Mouse (Mus musculus): Measurements from ENCODE around the gene 1700025G04Rik. TPM values are rescaled to one million over a fixed set of nuclear protein-coding genes. Genes with fewer than 3 reads are reported as not detected.
"Not testable (repeated sequence)": the region's sequence is repeated elsewhere in the genome, so short reads cannot be mapped to it uniquely, and the experiment has no call there.

1700025G04Rik gene
- polyA plus RNA-seq, 1 experiment from 2014 or later, result 17.6 TPM

GRCm38 (mm10) chr1:151845252-151845832, 244.6 kb downstream of the 1700025G04Rik start:
- no peaks in the 10 kb centered on the region for H3K9me3 ChIP-seq (replicated peaks)
- no peaks in the 10 kb centered on the region for H3K36me3 ChIP-seq
- no peak for DNase-seq (ENCODE audit: low spot score)
- no peak overlapping the region for H3K27ac ChIP-seq (replicated peaks)
- 86% methylated on average over 17 of the region's 17 CpGs for WGBS
- H3K4me3 ChIP-seq, result no peak overlapping the region
- peaks cover 6% of the 10 kb centered on the region for H3K4me1 ChIP-seq
- no peaks in the 10 kb centered on the region for H3K27me3 ChIP-seq (ENCODE audit: low read depth, poor library complexity, severe bottlenecking)

- not testable (repeated sequence) for H3K4me1 ChIP-seq; H3K4me3 ChIP-seq; DNase-seq (ENCODE audit: low spot score); H3K27ac ChIP-seq (replicated peaks); H3K27me3 ChIP-seq (ENCODE audit: low read depth, poor library complexity, severe bottlenecking); H3K36me3 ChIP-seq; H3K9me3 ChIP-seq (replicated peaks)
- WGBS, result 93% methylated on average over 1 of the region's 1 CpGs
Measured at GRCm38 (mm10) chr1:151840345-151840744, 249.6 kb downstream of the 1700025G04Rik start.

- H3K9me3 ChIP-seq (replicated peaks), result peaks cover 14% of the 10 kb centered on the region; the same call in 1 of the 2 replicates
- no peaks in the 10 kb centered on the region for H3K36me3 ChIP-seq
- H3K4me3 ChIP-seq, result no peak overlapping the region
- no peaks in the 10 kb centered on the region for H3K27me3 ChIP-seq (ENCODE audit: low read depth, poor library complexity, severe bottlenecking)
- H3K4me1 ChIP-seq, result no peaks in the 10 kb centered on the region
- WGBS, result 87% methylated on average over 4 of the region's 4 CpGs
- no peak overlapping the region for H3K27ac ChIP-seq (replicated peaks)
- DNase-seq (ENCODE audit: low spot score), result no peak
Measured at GRCm38 (mm10) chr1:151835261-151835660, 254.7 kb downstream of the 1700025G04Rik start.

GRCm38 (mm10) chr1:151831791-151832190, 258.1 kb downstream of the 1700025G04Rik start:
- WGBS, result 90% methylated on average over 3 of the region's 3 CpGs

GRCm38 (mm10) chr1:151825065-151825464, 264.9 kb downstream of the 1700025G04Rik start:
- Histone ChIP-seq H3K4me3 (no peak overlapping the region), H3K36me3 (peaks cover 2% of the 10 kb centered on the region; the same call in 1 of the 2 replicates), H3K27ac (replicated peaks) (no peak overlapping the region), H3K9me3 (replicated peaks) (no peaks in the 10 kb centered on the region), H3K4me1 (no peaks in the 10 kb centered on the region), H3K27me3 (ENCODE audit: low read depth, poor library complexity, severe bottlenecking) (no peaks in the 10 kb centered on the region)
- DNase-seq (ENCODE audit: low spot score), result no peak
- WGBS, result 91% methylated on average over 7 of the region's 7 CpGs

More at GRCm38 (mm10) chr1:151831791-151832190, 258.1 kb downstream of the 1700025G04Rik start:
- Histone ChIP-seq H3K4me1 (no peaks in the 10 kb centered on the region), H3K4me3 (no peak overlapping the region), H3K36me3 (no peaks in the 10 kb centered on the region), H3K27me3 (ENCODE audit: low read depth, poor library complexity, severe bottlenecking) (no peaks in the 10 kb centered on the region), H3K9me3 (replicated peaks) (peaks cover 14% of the 10 kb centered on the region; the same call in 1 of the 2 replicates), H3K27ac (replicated peaks) (no peak overlapping the region)
- DNase-seq (ENCODE audit: low spot score), result no peak

GRCm38 (mm10) chr1:151820457-151820856, 269.5 kb downstream of the 1700025G04Rik start:
- no peaks in the 10 kb centered on the region for H3K4me1 ChIP-seq
- peak; percentile 47 for DNase-seq (ENCODE audit: low spot score)
- WGBS, result 34% methylated on average over 5 of the region's 5 CpGs
- peaks cover 30% of the 10 kb centered on the region for H3K36me3 ChIP-seq
- H3K4me3 ChIP-seq, result no peak overlapping the region
- no peaks in the 10 kb centered on the region for H3K9me3 ChIP-seq (replicated peaks)
- no peaks in the 10 kb centered on the region for H3K27me3 ChIP-seq (ENCODE audit: low read depth, poor library complexity, severe bottlenecking)
- H3K27ac ChIP-seq (replicated peaks), result no peak overlapping the region

- H3K27ac ChIP-seq (replicated peaks), result no peak overlapping the region
- 91% methylated on average over 7 of the region's 7 CpGs for WGBS
- no peaks in the 10 kb centered on the region for H3K9me3 ChIP-seq (replicated peaks)
- peaks cover 38% of the 10 kb centered on the region for H3K36me3 ChIP-seq
- no peaks in the 10 kb centered on the region for H3K27me3 ChIP-seq (ENCODE audit: low read depth, poor library complexity, severe bottlenecking)
- no peak overlapping the region for H3K4me3 ChIP-seq
- no peak for DNase-seq (ENCODE audit: low spot score)
- H3K4me1 ChIP-seq, result no peaks in the 10 kb centered on the region
Measured at GRCm38 (mm10) chr1:151819190-151819589, 270.7 kb downstream of the 1700025G04Rik start.

GRCm38 (mm10) chr1:151816051-151816450, 273.9 kb downstream of the 1700025G04Rik start:
- Histone ChIP-seq H3K27me3 (ENCODE audit: low read depth, poor library complexity, severe bottlenecking) (no peaks in the 10 kb centered on the region), H3K27ac (replicated peaks) (no peak overlapping the region), H3K36me3 (peaks cover 56% of the 10 kb centered on the region), H3K4me3 (no peak overlapping the region), H3K9me3 (replicated peaks) (no peaks in the 10 kb centered on the region), H3K4me1 (no peaks in the 10 kb centered on the region; the same call in 1 of the 2 replicates)
- WGBS, result 89% methylated on average over 3 of the region's 3 CpGs
- no peak for DNase-seq (ENCODE audit: low spot score)

GRCm38 (mm10) chr1:151812004-151812712, 277.8 kb downstream of the 1700025G04Rik start:
- H3K4me3 ChIP-seq, result no peak overlapping the region
- no peaks in the 10 kb centered on the region for H3K9me3 ChIP-seq (replicated peaks)
- H3K27me3 ChIP-seq (ENCODE audit: low read depth, poor library complexity, severe bottlenecking), result no peaks in the 10 kb centered on the region
- 92% methylated on average over 13 of the region's 13 CpGs for WGBS
- H3K36me3 ChIP-seq, result peaks cover 59% of the 10 kb centered on the region
- peaks cover 6% of the 10 kb centered on the region; the same call in 1 of the 2 replicates for H3K4me1 ChIP-seq
- H3K27ac ChIP-seq (replicated peaks), result no peak overlapping the region
- DNase-seq (ENCODE audit: low spot score), result no peak

GRCm38 (mm10) chr1:151811456-151811855, 278.5 kb downstream of the 1700025G04Rik start:
- WGBS, result 91% methylated on average over 16 of the region's 16 CpGs
- H3K36me3 ChIP-seq, result peaks cover 59% of the 10 kb centered on the region

GRCm38 (mm10) chr1:151810628-151811421, 279.1 kb downstream of the 1700025G04Rik start:
- Histone ChIP-seq H3K27me3 (ENCODE audit: low read depth, poor library complexity, severe bottlenecking) (no peaks in the 10 kb centered on the region), H3K4me1 (peaks cover 6% of the 10 kb centered on the region; the same call in 1 of the 2 replicates), H3K4me3 (no peak overlapping the region), H3K27ac (replicated peaks) (no peak overlapping the region), H3K36me3 (peaks cover 57% of the 10 kb centered on the region), H3K9me3 (replicated peaks) (no peaks in the 10 kb centered on the region)
- no peak for DNase-seq (ENCODE audit: low spot score)
- 77% methylated on average over 7 of the region's 7 CpGs for WGBS

More at GRCm38 (mm10) chr1:151811456-151811855, 278.5 kb downstream of the 1700025G04Rik start:
- H3K4me3 ChIP-seq, result no peak overlapping the region
- peaks cover 6% of the 10 kb centered on the region; the same call in 1 of the 2 replicates for H3K4me1 ChIP-seq
- DNase-seq (ENCODE audit: low spot score), result no peak
- H3K27me3 ChIP-seq (ENCODE audit: low read depth, poor library complexity, severe bottlenecking), result no peaks in the 10 kb centered on the region
- no peaks in the 10 kb centered on the region for H3K9me3 ChIP-seq (replicated peaks)
- no peak overlapping the region for H3K27ac ChIP-seq (replicated peaks)

- no peak for DNase-seq (ENCODE audit: low spot score)
- Histone ChIP-seq H3K4me3 (no peak overlapping the region), H3K27me3 (ENCODE audit: low read depth, poor library complexity, severe bottlenecking) (no peaks in the 10 kb centered on the region), H3K4me1 (peaks cover 6% of the 10 kb centered on the region; the same call in 1 of the 2 replicates), H3K36me3 (peaks cover 53% of the 10 kb centered on the region), H3K27ac (replicated peaks) (no peak overlapping the region), H3K9me3 (replicated peaks) (no peaks in the 10 kb centered on the region)
- 87% methylated on average over 5 of the region's 5 CpGs for WGBS
Measured at GRCm38 (mm10) chr1:151807286-151807685, 282.6 kb downstream of the 1700025G04Rik start.
